Mouse (Mus musculus): Measurements from ENCODE around the gene Tmem102.

- TF ChIP-seq CTCF (IDR thresholded peaks at IDR 0.05; ENCODE audit: low read depth) (no peak), EP300 (IDR thresholded peaks at IDR 0.05; ENCODE audit: low read depth) (no peak)
These were observed 47.9 kb downstream of the Tmem102 start for GRCm38 (mm10) chr11:69757303-69758089.
